ENCODE assay signal across 1 mouse cellular context in the genomic region with DNA sequence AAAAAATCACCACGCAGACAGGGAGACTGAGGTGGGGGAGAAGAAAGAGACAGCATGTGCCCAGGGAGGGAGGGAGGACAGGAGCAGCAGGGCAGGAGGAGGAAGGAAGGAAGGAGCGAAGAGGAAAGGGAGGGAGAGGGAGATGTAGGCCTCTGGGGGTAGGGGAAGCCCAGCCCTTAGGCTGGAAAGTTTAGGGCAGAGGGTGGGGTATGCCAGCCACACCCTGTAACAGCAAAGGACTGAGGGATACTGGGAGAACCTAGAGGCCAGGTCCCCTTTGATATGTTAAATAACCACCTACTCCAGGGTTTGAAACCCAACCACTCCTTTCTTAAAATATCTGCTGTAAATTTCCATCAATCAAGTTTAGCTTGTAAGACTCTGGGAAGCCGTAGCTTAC.
TF ChIP-seq lines count a peak whose summit lies in the region.

No protein-coding gene starts in this region.

TF ChIP-seq in ES-E14, 5 proteins besides CTCF, POLR2A, EP300 and RAD21 (continued from another document):
- TF ChIP-seq ZC3H11A (IDR thresholded peaks at IDR 0.05; ENCODE audit: borderline replicate concordance, low read depth, low read length) (no peak), CHD2 (IDR thresholded peaks at IDR 0.05; ENCODE audit: low read depth, low read length) (no peak), HCFC1 (IDR thresholded peaks at IDR 0.05; ENCODE audit: borderline replicate concordance, insufficient read depth, low read length) (no peak), ZNF384 (IDR thresholded peaks at IDR 0.05; ENCODE audit: low read depth, low read length) (no peak)
